Mouse (Mus musculus) forebrain, embryonic 11.5 days (tissue): ENCODE measurements around the gene Siah1a. TPM values are rescaled to one million over a fixed set of nuclear protein-coding genes. Genes with fewer than 3 reads are reported as not detected.

Experiments
- ATAC-seq: fragments of 200-750 bp; cut with Nextera tagmentation; replicated peaks from 2 replicates; pipeline ENCODE4 v1.8.0; 2017; ENCODE audit warnings: moderate TSS enrichment; ENCODE audit not compliant: low FRiP score
- DNase-seq: peaks from one replicate; pipeline ENCODE4 v3.0.0-alpha.2; 2017; ENCODE audit warnings: low spot score
- H3K27ac ChIP-seq: fragments of 300-500 bp; sonication (generic); 2 replicates; pipeline ENCODE4 v1.5.1; 2014; ENCODE audit warnings: low read depth, low read length
- H3K27me3 ChIP-seq: fragments of 300-500 bp; sonication (generic); 2 replicates; pipeline ENCODE4 v1.6.1; 2014; ENCODE audit warnings: mild to moderate bottlenecking, low read length, mixed read lengths; ENCODE audit not compliant: control insufficient read depth, insufficient read depth
- H3K36me3 ChIP-seq: fragments of 300-500 bp; sonication (generic); 2 replicates; pipeline ENCODE4 v1.6.1; 2014; ENCODE audit warnings: mild to moderate bottlenecking, low read length, moderate library complexity, mixed read lengths; ENCODE audit not compliant: control insufficient read depth, insufficient read depth
- H3K4me1 ChIP-seq: fragments of 300-500 bp; sonication (generic); replicated peaks from 2 replicates; pipeline ENCODE4 v1.6.1; 2014; ENCODE audit warnings: low read length, mixed read lengths; ENCODE audit not compliant: control insufficient read depth, insufficient read depth
- H3K4me2 ChIP-seq: fragments of 300-500 bp; sonication (generic); 2 replicates; pipeline ENCODE4 v1.6.1; 2014; ENCODE audit warnings: low read depth, mild to moderate bottlenecking, low read length, moderate library complexity, mixed read lengths; ENCODE audit not compliant: severe bottlenecking
- H3K4me3 ChIP-seq: fragments of 300-500 bp; sonication (generic); 2 replicates; pipeline ENCODE4 v1.5.1; 2014; ENCODE audit warnings: low read depth, low read length
- H3K9ac ChIP-seq: fragments of 300-500 bp; sonication (generic); 2 replicates; pipeline ENCODE4 v1.6.1; 2014; ENCODE audit warnings: low read length
- H3K9me3 ChIP-seq: fragments of 300-500 bp; sonication (generic); 2 replicates; pipeline ENCODE4 v1.6.1; 2016; ENCODE audit warnings: low read length, mixed read lengths; ENCODE audit not compliant: control insufficient read depth
- WGBS: fragments of 180-500 bp; shearing (Covaris S2); extraction: QIAGEN DNeasy Blood & Tissue Kit; methylation state at CpG from one replicate; pipeline ENCODE4 v1.1.7; 2014; 5-methylcytosine and 5-hydroxymethylcytosine counted together
- polyA plus RNA-seq: library from polyadenylated mRNA; unstranded; fragments of >200 nt; fragmentation: Nextera tagmentation; extraction: Ambion mirVana; gene quantifications from 2 replicates; pipeline ENCODE4 v1.2.1, GENCODE M21; 2014

Gene Siah1a
- polyA plus RNA-seq, 1 experiment from 2014 or later: 72.5 TPM

DNA sequence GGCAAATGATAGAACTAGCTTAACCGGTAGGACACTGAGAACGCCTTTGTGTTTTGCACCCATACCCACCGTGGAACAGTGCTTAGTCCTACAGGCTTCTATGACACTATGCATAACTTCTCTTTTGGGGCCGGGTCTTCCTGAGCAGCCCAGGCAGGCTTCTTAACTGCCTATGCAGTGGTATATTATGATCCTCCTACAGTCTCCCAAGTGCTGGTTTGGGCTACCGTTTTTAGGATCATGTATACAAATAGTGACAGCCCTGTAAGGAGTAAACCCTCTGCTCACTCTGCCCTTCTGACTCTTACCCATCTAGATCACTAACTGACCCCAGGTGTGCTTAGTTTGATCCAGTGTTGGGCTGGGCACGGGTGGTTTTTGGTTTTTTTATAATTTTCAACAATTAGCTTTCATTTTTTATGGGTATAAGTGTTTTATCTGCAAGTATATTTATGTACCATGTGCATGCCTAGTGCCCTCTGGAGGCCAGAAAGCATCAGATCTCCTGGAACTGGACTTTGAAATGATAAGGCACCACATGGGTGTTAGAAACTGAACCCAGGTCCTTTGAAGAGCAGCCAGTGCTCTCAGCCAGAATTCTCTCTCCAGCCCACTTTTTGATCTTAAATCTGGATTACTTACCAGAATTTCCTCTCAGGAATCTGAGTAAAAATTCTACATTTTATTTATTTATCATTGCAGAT is 24.8 kb downstream of the Siah1a start:
- Histone ChIP-seq H3K27ac (no peak overlapping the region), H3K36me3 (no peaks in the 10 kb centered on the region; the same call in 1 of the 2 replicates), H3K27me3 (no peaks in the 10 kb centered on the region), H3K4me1 (no peaks in the 10 kb centered on the region), H3K4me3 (no peak overlapping the region), H3K4me2 (no peak overlapping the region), H3K9me3 (no peaks in the 10 kb centered on the region), H3K9ac (no peak overlapping the region)
- whole genome bisulfite sequencing: 92% methylated on average over 6 of the region's 6 CpGs
- DNase-seq: no peak
- no peak for ATAC-seq

DNA sequence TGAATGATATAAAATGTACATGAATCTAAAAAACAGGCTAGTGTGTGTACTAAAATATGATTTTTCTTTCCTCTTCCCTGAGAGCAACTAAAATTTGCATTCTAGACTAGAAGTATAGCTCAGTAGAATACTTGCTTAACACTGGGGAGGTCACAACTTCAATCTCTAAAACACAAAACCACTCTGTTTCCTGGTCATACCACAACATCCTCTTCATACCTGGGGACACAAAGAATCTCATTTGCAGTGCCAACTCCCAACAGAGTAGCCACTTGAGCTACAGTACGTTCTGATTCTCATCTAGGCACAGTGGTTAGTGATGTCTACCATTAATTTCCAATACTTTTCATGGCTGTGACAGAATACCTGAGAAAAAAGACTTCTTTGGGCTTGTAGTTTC is 26.4 kb downstream of the Siah1a start:
- ATAC-seq: no peak
- no peak overlapping the region for H3K4me2 ChIP-seq
- H3K36me3 ChIP-seq: no peaks in the 10 kb centered on the region; the same call in 1 of the 2 replicates
- WGBS: 94% methylated on average over 1 of the region's 1 CpGs
- no peaks in the 10 kb centered on the region for H3K27me3 ChIP-seq
- no peak overlapping the region for H3K9ac ChIP-seq
- H3K4me1 ChIP-seq: no peaks in the 10 kb centered on the region
- DNase-seq: no peak
- no peak overlapping the region for H3K4me3 ChIP-seq
- no peak overlapping the region for H3K27ac ChIP-seq
- H3K9me3 ChIP-seq: no peaks in the 10 kb centered on the region

DNA sequence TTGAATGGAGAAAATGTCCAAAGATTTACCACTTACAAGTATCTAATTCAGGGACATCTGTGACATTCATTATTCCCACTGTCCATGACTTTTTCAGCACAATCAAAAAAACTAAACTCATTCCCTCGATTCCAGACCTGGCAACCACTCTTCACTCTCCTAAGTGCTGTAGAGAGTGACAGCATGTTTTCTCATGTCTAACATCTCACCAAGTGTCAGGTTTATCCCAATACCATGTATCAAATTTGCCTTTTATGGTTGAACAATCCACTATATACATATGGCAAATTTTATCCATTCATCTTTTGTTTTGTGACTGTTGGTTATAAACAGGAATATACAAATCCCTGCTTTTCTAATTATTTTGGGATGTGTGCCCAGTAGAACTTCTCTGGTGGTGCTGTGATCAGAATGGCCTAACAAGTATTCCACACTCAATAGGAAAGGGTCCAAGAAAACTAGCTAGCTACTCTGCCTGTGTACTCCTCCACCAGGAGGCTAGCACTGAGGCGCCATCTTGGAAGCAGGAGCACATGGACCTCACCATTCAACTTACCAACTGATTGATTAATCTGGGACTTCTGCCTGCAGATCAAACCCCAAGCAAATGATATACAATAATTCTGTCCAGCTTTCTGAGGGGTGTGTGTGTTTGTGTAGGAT is 27.3 kb downstream of the Siah1a start:
- no peaks in the 10 kb centered on the region for H3K27me3 ChIP-seq
- no peak overlapping the region for H3K9ac ChIP-seq
- no peaks in the 10 kb centered on the region for H3K9me3 ChIP-seq
- H3K4me3 ChIP-seq: no peak overlapping the region
- H3K4me2 ChIP-seq: no peak overlapping the region
- no peaks in the 10 kb centered on the region for H3K4me1 ChIP-seq
- H3K27ac ChIP-seq: no peak overlapping the region
- DNase-seq: no peak
- no peaks in the 10 kb centered on the region; the same call in 1 of the 2 replicates for H3K36me3 ChIP-seq
- WGBS: 88% methylated on average over 2 of the region's 2 CpGs
- ATAC-seq: no peak

DNA sequence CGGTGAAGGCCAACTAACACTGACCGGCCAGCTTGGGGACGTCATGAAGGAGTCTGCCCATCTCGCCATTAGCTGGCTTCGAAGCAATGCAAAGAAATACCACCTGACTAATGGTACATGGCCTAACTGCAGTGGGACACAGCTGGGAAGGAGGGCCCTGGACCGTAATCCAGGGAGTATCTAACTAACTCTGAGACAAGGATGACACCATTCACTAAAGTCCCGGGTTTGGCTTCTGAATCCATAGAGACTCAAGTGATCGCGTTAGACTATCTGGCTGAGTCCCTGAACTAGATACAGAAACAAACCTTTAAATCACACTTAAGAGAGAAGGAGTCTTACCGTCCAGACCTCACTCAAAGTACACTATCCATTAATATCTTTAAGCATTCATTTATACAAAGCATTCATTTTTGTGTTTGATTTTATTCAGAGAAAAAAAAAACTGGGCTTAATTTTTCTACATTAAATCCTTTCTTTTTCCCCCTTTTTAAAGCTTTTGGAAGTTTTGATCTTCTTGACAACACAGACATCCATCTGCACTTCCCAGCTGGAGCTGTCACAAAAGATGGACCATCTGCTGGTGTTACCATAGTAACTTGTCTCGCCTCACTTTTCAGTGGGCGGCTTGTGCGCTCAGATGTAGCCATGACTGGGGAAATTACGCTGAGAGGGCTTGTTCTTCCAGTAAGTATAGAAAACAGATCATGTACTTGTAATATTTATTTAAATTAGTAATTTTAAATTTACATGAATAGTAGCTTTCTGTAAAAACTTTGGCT is 32.1 kb downstream of the Siah1a start:
- H3K4me2 ChIP-seq: no peak overlapping the region
- ATAC-seq: no peak

DNA sequence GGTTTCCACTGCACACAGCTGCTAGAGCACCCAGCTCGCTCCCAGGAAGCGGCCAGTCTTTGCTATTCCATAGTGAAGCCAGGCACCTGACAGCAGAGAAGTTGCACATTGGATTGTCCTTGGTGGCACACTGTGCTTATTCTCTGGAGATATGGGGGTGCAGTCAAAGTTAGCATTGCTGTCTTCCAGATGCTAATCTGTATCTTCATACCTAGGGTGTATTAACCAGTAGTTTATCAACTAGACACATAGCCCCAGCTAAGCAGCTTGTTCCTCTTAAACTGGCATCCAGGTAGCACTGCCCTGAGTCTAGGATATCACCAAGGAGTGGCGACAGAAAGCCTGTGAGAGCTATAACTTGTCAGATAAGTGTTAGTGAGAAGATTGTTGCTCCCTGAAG is 33.1 kb downstream of the Siah1a start:
- ATAC-seq (no peak), DNase-seq (no peak)
- Histone ChIP-seq H3K27ac (no peak overlapping the region), H3K9ac (no peak overlapping the region), H3K4me2 (no peak overlapping the region), H3K9me3 (no peaks in the 10 kb centered on the region), H3K4me3 (no peak overlapping the region), H3K27me3 (no peaks in the 10 kb centered on the region), H3K4me1 (no peaks in the 10 kb centered on the region), H3K36me3 (no peaks in the 10 kb centered on the region)
- WGBS: 95% methylated on average over 3 of the region's 3 CpGs

More for the DNA sequence above, 32.1 kb downstream of the Siah1a start:
- DNase-seq: no peak
- 78% methylated on average over 14 of the region's 14 CpGs for WGBS
- Histone ChIP-seq H3K27me3 (no peaks in the 10 kb centered on the region), H3K27ac (peak overlapping the region; percentile 41; the same call in 1 of the 2 replicates), H3K9me3 (no peaks in the 10 kb centered on the region), H3K4me3 (no peak overlapping the region), H3K36me3 (no peaks in the 10 kb centered on the region), H3K4me1 (no peaks in the 10 kb centered on the region), H3K9ac (no peak overlapping the region)

DNA sequence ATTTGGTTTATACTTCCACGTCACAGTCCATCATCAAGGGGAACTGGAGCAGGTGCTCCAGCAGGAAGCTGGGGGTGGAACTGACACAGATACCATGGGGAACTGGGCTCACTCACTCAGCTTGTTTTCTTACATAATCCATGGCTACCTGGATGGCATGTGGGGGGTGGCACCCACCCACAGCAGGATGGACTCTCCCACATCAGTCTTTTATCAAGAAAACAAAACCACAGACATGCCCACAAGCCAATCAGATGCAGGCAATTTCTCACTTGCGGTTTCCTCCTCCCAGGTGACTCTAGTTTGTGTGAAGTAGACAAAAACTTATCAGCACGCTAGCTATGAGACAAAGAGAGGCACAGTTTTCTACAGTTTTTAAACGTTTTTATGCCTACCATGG is 37.9 kb downstream of the Siah1a start:
- no peak overlapping the region for H3K9ac ChIP-seq
- no peak overlapping the region for H3K4me3 ChIP-seq
- WGBS: 74% methylated on average over 4 of the region's 4 CpGs
- H3K27ac ChIP-seq: no peak overlapping the region
- ATAC-seq: no peak
- no peaks in the 10 kb centered on the region for H3K27me3 ChIP-seq
- H3K4me1 ChIP-seq: no peaks in the 10 kb centered on the region
- no peaks in the 10 kb centered on the region for H3K9me3 ChIP-seq
- no peaks in the 10 kb centered on the region for H3K36me3 ChIP-seq
- no peak for DNase-seq
- H3K4me2 ChIP-seq: no peak overlapping the region

- H3K27ac ChIP-seq: no peak overlapping the region
- ATAC-seq (no peak), DNase-seq (no peak)
- no peak overlapping the region for H3K4me3 ChIP-seq
- no peaks in the 10 kb centered on the region for H3K36me3 ChIP-seq
- H3K27me3 ChIP-seq: no peaks in the 10 kb centered on the region
- H3K9ac ChIP-seq: no peak overlapping the region
- H3K4me1 ChIP-seq: no peaks in the 10 kb centered on the region
- no peak overlapping the region for H3K4me2 ChIP-seq
- WGBS: 89% methylated on average over 5 of the region's 5 CpGs
- H3K9me3 ChIP-seq: no peaks in the 10 kb centered on the region
These were observed 39.0 kb downstream of the Siah1a start for GRCm38 (mm10) chr8:86706756-86707155.

DNA sequence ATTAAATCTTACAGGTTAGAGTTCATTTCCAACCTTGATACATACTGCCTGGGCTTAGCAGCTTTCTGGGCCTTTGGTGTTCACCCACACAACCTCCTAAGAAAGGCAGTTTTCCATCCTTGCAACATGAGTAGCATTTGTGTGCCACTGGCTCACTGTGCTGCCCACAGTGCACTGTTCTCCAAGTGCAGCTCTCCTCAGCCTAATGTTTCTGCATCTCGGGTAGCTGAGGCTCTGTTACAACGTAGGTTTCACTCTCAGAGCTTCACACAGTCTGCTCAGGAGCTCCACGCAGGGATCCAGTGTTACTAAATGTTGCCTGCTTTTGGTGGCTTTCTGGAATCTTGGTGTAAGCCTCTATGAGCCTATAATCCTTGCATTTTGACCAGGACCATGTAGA is 40.4 kb downstream of the Siah1a start:
- Histone ChIP-seq H3K4me1 (no peaks in the 10 kb centered on the region), H3K9me3 (no peaks in the 10 kb centered on the region), H3K9ac (no peak overlapping the region), H3K36me3 (no peaks in the 10 kb centered on the region), H3K4me3 (no peak overlapping the region), H3K27ac (no peak overlapping the region), H3K4me2 (no peak overlapping the region), H3K27me3 (no peaks in the 10 kb centered on the region)
- 89% methylated on average over 3 of the region's 3 CpGs for WGBS
- ATAC-seq (no peak), DNase-seq (no peak)
